In genomic region chr12:116625391-116626281, GRCm38 (mm10) we compare ENCODE assay signal across 8 mouse cellular contexts.
DNase-seq lines count a peak whose midpoint lies in the region; ATAC-seq and TF ChIP-seq lines count a peak whose summit lies in the region.
"Had no signal": no experiment of that assay in that cellular context is flagged by ENCODE, and none has a peak within 500 bp of the region (broad histone marks: within the 10 kb centered on the region; RNA-seq: fewer than 3 reads in every experiment).

No protein-coding gene starts in this region.

- no peak overlapping the region for H3K4me2 ChIP-seq in forebrain, embryonic 16.5 days (ENCODE audit: low read length)
- H3K4me2 ChIP-seq in kidney, embryonic 14.5 days (replicated peaks; ENCODE audit: low read depth, low read length), result no peak overlapping the region
- no peak overlapping the region for H3K4me2 ChIP-seq in lung, embryonic 14.5 days
- H3K4me2 ChIP-seq in neural tube, embryonic 15.5 days, result no peak overlapping the region

- DNase-seq in urinary bladder, postnatal 25 days (ENCODE audit: low spot score), result peak; percentile 22
- DNase-seq in urinary bladder, postnatal 10 days (ENCODE audit: low spot score), result no peak
- DNase-seq in c-Kit-positive CD71-negative TER-119-negative erythroid progenitor cells, embryonic 14.5 days (ENCODE audit: low read depth), result peak; percentile 18
- DNase-seq in lung, embryonic 14.5 days, result peak; percentile 62

- no peak overlapping the region for H3K27ac ChIP-seq in forebrain, embryonic 16.5 days (ENCODE audit: low read length)
- no peak overlapping the region for H3K27ac ChIP-seq in kidney, embryonic 14.5 days (ENCODE audit: low read depth, low read length)
- no peak overlapping the region for H3K27ac ChIP-seq in lung, embryonic 14.5 days (ENCODE audit: low read depth)
- no peak overlapping the region for H3K27ac ChIP-seq in neural tube, embryonic 15.5 days (replicated peaks)
- H3K27ac ChIP-seq: macrophage had no signal

- H3K9ac ChIP-seq in forebrain, embryonic 16.5 days (replicated peaks; ENCODE audit: low read depth, low read length), result no peak overlapping the region
- no peak overlapping the region for H3K9ac ChIP-seq in kidney, embryonic 14.5 days (ENCODE audit: low read depth, low read length)
- no peak overlapping the region for H3K9ac ChIP-seq in lung, embryonic 14.5 days
- no peak overlapping the region for H3K9ac ChIP-seq in neural tube, embryonic 15.5 days (replicated peaks)

- peak; percentile 86 for TF ChIP-seq CTCF in lung, embryonic 14.5 days (IDR thresholded peaks at IDR 0.05; ENCODE audit: low read depth)

- no peaks in the 10 kb centered on the region for H3K27me3 ChIP-seq in forebrain, embryonic 16.5 days (replicated peaks; ENCODE audit: control insufficient read depth, insufficient read depth, low read length)
- no peaks in the 10 kb centered on the region for H3K27me3 ChIP-seq in kidney, embryonic 14.5 days (ENCODE audit: control insufficient read depth, insufficient read depth, low read length)
- H3K27me3 ChIP-seq in lung, embryonic 14.5 days (ENCODE audit: insufficient read depth, low read length), result no peaks in the 10 kb centered on the region
- no peaks in the 10 kb centered on the region for H3K27me3 ChIP-seq in neural tube, embryonic 15.5 days (replicated peaks)

- 57% methylated on average over 9 of the region's 9 CpGs for WGBS in forebrain, embryonic 16.5 days
- 58% methylated on average over 9 of the region's 9 CpGs for WGBS in kidney, embryonic 14.5 days
- 44% methylated on average over 9 of the region's 9 CpGs for WGBS in lung, embryonic 14.5 days
- WGBS in neural tube, embryonic 15.5 days, result 56% methylated on average over 9 of the region's 9 CpGs

- 0 out of 2 replicates have a peak, but pooled peaks cover 2% of the 10 kb centered on the region for H3K4me1 ChIP-seq in forebrain, embryonic 16.5 days (replicated peaks; ENCODE audit: control insufficient read depth, insufficient read depth, low read length)
- no peaks in the 10 kb centered on the region for H3K4me1 ChIP-seq in kidney, embryonic 14.5 days (ENCODE audit: control insufficient read depth, insufficient read depth, low read length)
- H3K4me1 ChIP-seq in lung, embryonic 14.5 days (ENCODE audit: insufficient read depth), result no peaks in the 10 kb centered on the region
- peaks cover 5% of the 10 kb centered on the region; the same call in 1 of the 2 replicates for H3K4me1 ChIP-seq in neural tube, embryonic 15.5 days

- H3K36me3 ChIP-seq in forebrain, embryonic 16.5 days (ENCODE audit: control insufficient read depth, insufficient read depth), result no peaks in the 10 kb centered on the region
- no peaks in the 10 kb centered on the region for H3K36me3 ChIP-seq in kidney, embryonic 14.5 days (ENCODE audit: control insufficient read depth, insufficient read depth, low read length)
- H3K36me3 ChIP-seq in lung, embryonic 14.5 days (ENCODE audit: insufficient read depth), result no peaks in the 10 kb centered on the region
- H3K36me3 ChIP-seq in neural tube, embryonic 15.5 days, result no peaks in the 10 kb centered on the region

- peak; percentile 34; the same call in 1 of the 2 replicates for ATAC-seq in forebrain, embryonic 16.5 days
- peak; percentile 53 for ATAC-seq in kidney, embryonic 14.5 days (ENCODE audit: low FRiP score, low TSS enrichment)
- peak; percentile 75; the same call in 1 of the 2 replicates for ATAC-seq in lung, embryonic 14.5 days (ENCODE audit: insufficient read depth)
- 0 out of 2 replicates have a peak, but pooled peaks have one; percentile 29 for ATAC-seq in neural tube, embryonic 15.5 days (ENCODE audit: low FRiP score)

- H3K4me3 ChIP-seq in forebrain, embryonic 16.5 days (replicated peaks; ENCODE audit: low read length), result no peak overlapping the region
- H3K4me3 ChIP-seq in kidney, embryonic 14.5 days (ENCODE audit: low read length), result no peak overlapping the region
- no peak overlapping the region for H3K4me3 ChIP-seq in lung, embryonic 14.5 days (ENCODE audit: low read depth, low read length)
- no peak overlapping the region for H3K4me3 ChIP-seq in neural tube, embryonic 15.5 days (replicated peaks)

- H3K9me3 ChIP-seq in forebrain, embryonic 16.5 days (ENCODE audit: control insufficient read depth, low read length), result no peaks in the 10 kb centered on the region
- H3K9me3 ChIP-seq in kidney, embryonic 14.5 days (ENCODE audit: control insufficient read depth, low read length), result no peaks in the 10 kb centered on the region
- no peaks in the 10 kb centered on the region for H3K9me3 ChIP-seq in lung, embryonic 14.5 days (ENCODE audit: low read depth, low read length)
- H3K9me3 ChIP-seq in neural tube, embryonic 15.5 days (replicated peaks), result no peaks in the 10 kb centered on the region
